Mouse (Mus musculus) liver, adult 2 months (tissue): ENCODE results near the gene Ispd. TPM values are rescaled to one million over a fixed set of nuclear protein-coding genes. Genes with fewer than 3 reads are reported as not detected.
A peak's percentile ranks its signal among the peaks of the same experiment; 100 is the strongest.

ENCODE experiments used
- DNase-seq: peaks from one replicate; pipeline ENCODE4 v3.0.0-alpha.2; 2011; ENCODE audit warnings: low read depth, low spot score; ENCODE audit errors: extremely low read depth
- H3K27ac ChIP-seq: fragments of 200-500 bp; replicated peaks from 2 replicates; pipeline ENCODE4 v1.5.1; 2012; ENCODE audit warnings: low read depth, mild to moderate bottlenecking, control low read depth, inconsistent platforms, low read length; ENCODE audit not compliant: insufficient read depth
- H3K27me3 ChIP-seq: fragments of 200-500 bp; 2 replicates; pipeline ENCODE4 v1.6.1; 2012; ENCODE audit warnings: mild to moderate bottlenecking, moderate library complexity, low read length, inconsistent platforms; ENCODE audit not compliant: control insufficient read depth, insufficient read depth
- H3K36me3 ChIP-seq: fragments of 200-500 bp; 2 replicates; pipeline ENCODE4 v1.6.1; 2012; ENCODE audit warnings: low read length, inconsistent platforms; ENCODE audit not compliant: control insufficient read depth, insufficient read depth
- H3K4me1 ChIP-seq: fragments of 200-500 bp; 2 replicates; pipeline ENCODE4 v1.6.1; 2011; ENCODE audit warnings: low read length; ENCODE audit not compliant: control insufficient read depth, insufficient read depth
- H3K4me3 ChIP-seq: fragments of 200-500 bp; 2 replicates; pipeline ENCODE4 v1.5.1; 2011; ENCODE audit warnings: low read depth, mild to moderate bottlenecking, control low read depth, low read length, moderate library complexity; ENCODE audit not compliant: insufficient read depth
- H3K79me2 ChIP-seq: fragments of 200-500 bp; 2 replicates; pipeline ENCODE4 v1.6.1; 2012; ENCODE audit warnings: inconsistent platforms, mild to moderate bottlenecking, low read length, moderate library complexity; ENCODE audit not compliant: control insufficient read depth, insufficient read depth
- H3K9ac ChIP-seq: fragments of 200-500 bp; 2 replicates; pipeline ENCODE4 v1.6.1; 2012; ENCODE audit warnings: low read depth, mild to moderate bottlenecking, control low read depth, inconsistent platforms, low read length
- CTCF ChIP-seq: fragments of 200-500 bp; IDR thresholded peaks from 2 replicates; pipeline ENCODE4 v1.5.1; 2011; ENCODE audit warnings: low read depth, low read length, control low read depth
- POLR2A ChIP-seq: fragments of 200-500 bp; IDR thresholded peaks from 2 replicates; pipeline ENCODE4 v1.6.1; 2011; ENCODE audit warnings: low read length, control low read depth; ENCODE audit not compliant: insufficient read depth; ENCODE audit errors: extremely low read depth
- WGBS: fragments of 180-500 bp; shearing (Covaris S2); methylation state at CpG from one replicate; pipeline ENCODE4 v1.1.7; 2018; 5-methylcytosine and 5-hydroxymethylcytosine counted together
- polyA plus RNA-seq: library from polyadenylated mRNA; depleted of rRNA; stranded (reverse); fragments of >200 nt; gene quantifications from 2 replicates; pipeline ENCODE4 v1.2.3, GENCODE M21; 2012
- total RNA-seq: library from RNA; depleted of rRNA; stranded (reverse); fragments of >200 nt; gene quantifications from 2 replicates; pipeline ENCODE4 v1.2.3, GENCODE M21; 2014

Gene Ispd
- total and polyA plus RNA-seq, 2 experiments, result 1.2 to 3.6 TPM

GRCm38 (mm10) chr12:36681779-36682178 lies 300.5 kb downstream of the Ispd start:
- Histone ChIP-seq H3K9ac (no peak overlapping the region), H3K4me1 (no peaks in the 10 kb centered on the region), H3K4me3 (no peak overlapping the region), H3K27ac (no peak overlapping the region), H3K27me3 (no peaks in the 10 kb centered on the region), H3K36me3 (no peaks in the 10 kb centered on the region), H3K79me2 (no peaks in the 10 kb centered on the region)
- DNase-seq, result no peak
- 70% methylated on average over 6 of the region's 6 CpGs for WGBS
- TF ChIP-seq CTCF (no peak), POLR2A (no peak)

- no peak overlapping the region for H3K4me3 ChIP-seq
- TF ChIP-seq POLR2A (no peak), CTCF (no peak)
- WGBS, result 83% methylated on average over 2 of the region's 2 CpGs
- H3K27me3 ChIP-seq, result no peaks in the 10 kb centered on the region
- no peak for DNase-seq
- H3K36me3 ChIP-seq, result no peaks in the 10 kb centered on the region
- H3K79me2 ChIP-seq, result no peaks in the 10 kb centered on the region
- H3K9ac ChIP-seq, result no peak overlapping the region
- H3K4me1 ChIP-seq, result no peaks in the 10 kb centered on the region
- no peak overlapping the region for H3K27ac ChIP-seq
These were observed 312.8 kb downstream of the Ispd start for GRCm38 (mm10) chr12:36694072-36694471.

DNA sequence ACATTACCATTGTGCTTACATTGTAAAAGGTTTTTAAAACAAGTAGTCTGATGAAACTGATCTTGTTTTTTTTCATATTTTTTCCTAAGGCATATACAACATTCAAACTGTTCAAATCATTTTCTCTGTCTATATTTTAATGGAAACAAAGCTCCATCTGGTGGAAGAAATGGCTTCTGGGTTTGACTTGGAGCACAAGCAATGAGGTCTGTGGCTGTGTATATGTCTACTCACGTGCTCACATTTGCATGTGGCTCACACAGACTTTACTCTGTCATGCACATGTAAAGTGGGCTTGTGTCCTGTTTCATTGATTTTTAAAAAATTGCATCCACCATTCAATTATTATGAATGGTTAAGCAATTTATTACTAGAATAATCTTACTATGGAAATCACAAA lies 323.1 kb downstream of the Ispd start:
- Histone ChIP-seq H3K36me3 (no peaks in the 10 kb centered on the region), H3K4me3 (no peak overlapping the region), H3K27me3 (no peaks in the 10 kb centered on the region), H3K9ac (no peak overlapping the region), H3K79me2 (no peaks in the 10 kb centered on the region), H3K4me1 (no peaks in the 10 kb centered on the region), H3K27ac (no peak overlapping the region)
- no peak for DNase-seq
- 62% methylated on average over 1 of the region's 1 CpGs for WGBS
- no peak for TF ChIP-seq POLR2A
- no peak for TF ChIP-seq CTCF

- WGBS, result 45% methylated on average over 1 of the region's 1 CpGs
- H3K36me3 ChIP-seq, result no peaks in the 10 kb centered on the region
- H3K4me3 ChIP-seq, result no peak overlapping the region
- no peak overlapping the region for H3K27ac ChIP-seq
- no peak for TF ChIP-seq POLR2A
- TF ChIP-seq CTCF, result no peak
- no peak overlapping the region for H3K9ac ChIP-seq
- no peak for DNase-seq
- H3K27me3 ChIP-seq, result no peaks in the 10 kb centered on the region
- H3K79me2 ChIP-seq, result no peaks in the 10 kb centered on the region
- H3K4me1 ChIP-seq, result no peaks in the 10 kb centered on the region
These were observed 327.6 kb downstream of the Ispd start for GRCm38 (mm10) chr12:36708810-36709209.

- no peak overlapping the region for H3K9ac ChIP-seq
- H3K4me3 ChIP-seq, result no peak overlapping the region
- H3K79me2 ChIP-seq, result no peaks in the 10 kb centered on the region
- H3K36me3 ChIP-seq, result no peaks in the 10 kb centered on the region
- DNase-seq, result peak; percentile 7
- TF ChIP-seq POLR2A (no peak), CTCF (peak; percentile 44)
- WGBS, result 19% methylated on average over 17 of the region's 17 CpGs
- H3K27ac ChIP-seq, result no peak overlapping the region
- no peaks in the 10 kb centered on the region; the same call in 1 of the 2 replicates for H3K4me1 ChIP-seq
- H3K27me3 ChIP-seq, result no peaks in the 10 kb centered on the region
These were observed 332.8 kb downstream of the Ispd start for GRCm38 (mm10) chr12:36713866-36714662.

DNA sequence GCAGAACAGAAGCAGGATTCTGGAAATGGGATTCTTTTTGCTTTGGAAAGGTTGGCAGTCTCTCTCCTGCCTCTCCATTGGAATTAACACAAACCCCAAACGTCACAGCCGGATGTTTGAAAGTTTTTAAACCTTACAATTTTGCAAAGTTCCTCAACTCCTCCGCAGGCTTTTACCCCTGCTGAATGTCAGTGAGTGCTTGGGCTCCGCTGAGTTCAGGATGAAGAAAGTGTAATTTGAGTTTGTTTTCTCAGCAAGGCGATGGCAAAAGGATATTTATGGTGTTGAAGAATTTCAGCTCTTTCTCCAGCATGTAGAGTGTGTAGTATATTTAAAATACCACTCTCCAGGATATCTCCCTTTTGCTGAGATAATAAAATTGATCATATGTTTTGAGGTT lies 336.3 kb downstream of the Ispd start:
- TF ChIP-seq CTCF (no peak), POLR2A (no peak)
- Histone ChIP-seq H3K27me3 (no peaks in the 10 kb centered on the region), H3K36me3 (no peaks in the 10 kb centered on the region), H3K27ac (no peak overlapping the region), H3K9ac (no peak overlapping the region), H3K79me2 (no peaks in the 10 kb centered on the region), H3K4me1 (no peaks in the 10 kb centered on the region; the same call in 1 of the 2 replicates), H3K4me3 (no peak overlapping the region)
- DNase-seq, result no peak
- 66% methylated on average over 5 of the region's 5 CpGs for WGBS
